Mouse (Mus musculus) stomach, postnatal 0 days (tissue): ENCODE measurements at regions not wholly inside any gene's neighbourhood (a gene's known extent, or its start where the extent isn't known, plus 50 kb on each side); places are given as distances from the start of the nearest gene placed in this dataset.

Source experiments
- CTCF ChIP-seq: IDR thresholded peaks from 2 replicates; pipeline ENCODE4 v1.5.1; 2016; ENCODE audit warnings: antibody characterized with exemption, low read depth, mild to moderate bottlenecking, moderate library complexity
- EP300 ChIP-seq: optimal IDR thresholded peaks from 2 replicates; pipeline ENCODE3; 2016; ENCODE audit warnings: antibody characterized with exemption

DNA sequence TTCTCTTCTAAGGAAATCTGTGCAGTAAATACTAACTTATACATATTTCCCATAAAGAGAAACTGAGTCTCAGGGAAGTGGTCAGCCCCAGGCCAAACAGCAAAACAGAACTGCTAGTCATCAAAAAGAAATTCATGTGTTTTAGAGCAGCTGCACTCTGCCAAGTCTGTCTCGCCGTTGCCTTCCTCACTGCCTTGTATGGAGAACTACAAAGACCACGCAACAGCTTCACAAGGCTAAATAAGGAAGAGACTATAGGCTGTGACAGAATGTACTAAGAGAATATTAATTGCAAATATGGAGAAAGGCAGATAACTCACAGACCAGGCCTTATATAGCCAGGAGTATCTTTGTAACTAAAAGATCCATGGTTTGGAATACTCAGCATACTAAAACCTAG lies 355.0 kb upstream of the Noct start:
- TF ChIP-seq CTCF (no peak), EP300 (no peak)
